Mouse (Mus musculus): ENCODE data around the gene Gns.

Gns gene

DNA sequence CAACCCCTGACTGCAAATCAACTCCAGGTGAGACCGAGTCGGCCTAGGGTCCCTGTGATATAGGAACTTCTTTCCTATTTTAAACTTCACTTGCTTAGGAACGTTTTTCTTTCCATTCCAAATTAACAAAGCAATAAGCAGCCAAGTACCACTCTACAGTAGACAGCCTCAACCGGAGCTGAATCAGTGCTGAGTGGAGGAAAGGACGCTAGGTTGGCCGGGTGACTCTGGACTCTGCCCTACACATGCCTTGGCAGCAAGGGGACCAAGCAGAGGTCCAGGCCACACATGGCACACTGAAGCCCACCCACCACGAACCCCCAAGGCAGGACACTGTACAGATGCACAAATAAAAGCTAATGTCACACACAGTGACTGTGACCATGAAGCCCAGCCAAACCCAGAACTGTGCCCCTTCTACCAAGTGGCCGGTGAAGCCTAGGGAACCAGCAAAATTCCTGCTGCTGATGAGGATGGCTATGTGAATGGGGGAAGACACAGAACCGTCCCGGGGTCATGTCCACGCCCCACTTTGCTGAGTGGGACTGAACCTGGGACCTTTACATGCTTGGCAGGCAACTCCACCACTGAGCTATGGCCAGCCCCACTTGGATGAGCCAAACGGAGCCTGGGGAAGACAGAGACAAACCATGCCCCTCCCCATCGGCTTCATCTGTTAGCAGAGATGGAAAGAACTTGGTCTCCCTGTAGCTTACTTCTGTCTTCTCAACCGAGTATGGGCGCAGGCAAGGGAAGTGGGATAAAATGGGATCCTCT is 66.1 kb downstream of the Gns start:
- DNase-seq: no peak

DNA sequence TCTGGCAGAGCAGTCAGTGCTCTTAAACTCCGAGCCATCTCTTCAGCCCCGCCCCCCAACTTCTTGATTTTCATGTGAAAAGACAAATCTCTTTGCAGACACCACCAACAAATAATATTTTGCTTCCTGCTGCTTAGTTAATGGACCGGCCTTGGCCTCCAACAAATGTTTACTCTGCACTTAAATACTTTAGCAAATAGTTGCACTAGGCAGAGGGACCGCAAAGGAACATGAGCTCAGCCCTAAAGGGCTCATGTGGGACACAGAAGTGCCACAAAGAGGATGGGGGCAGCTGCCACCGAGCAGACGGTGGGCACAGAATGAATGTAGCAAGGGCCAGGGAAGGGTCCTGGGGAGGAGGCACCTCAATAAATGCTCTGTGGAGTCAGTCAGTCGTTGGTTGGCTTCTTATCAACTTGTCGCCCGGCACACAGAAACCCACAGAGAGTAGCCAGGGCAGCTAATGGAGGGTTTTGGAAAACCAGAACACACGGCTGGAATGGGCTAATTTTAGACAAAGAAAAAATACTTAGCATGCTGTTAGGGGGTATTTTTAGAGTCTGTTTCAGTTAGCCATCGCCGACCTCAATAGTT is 67.2 kb downstream of the Gns start:
- DNase-seq: peak in 1 of 2 experiments; percentile 61

DNA sequence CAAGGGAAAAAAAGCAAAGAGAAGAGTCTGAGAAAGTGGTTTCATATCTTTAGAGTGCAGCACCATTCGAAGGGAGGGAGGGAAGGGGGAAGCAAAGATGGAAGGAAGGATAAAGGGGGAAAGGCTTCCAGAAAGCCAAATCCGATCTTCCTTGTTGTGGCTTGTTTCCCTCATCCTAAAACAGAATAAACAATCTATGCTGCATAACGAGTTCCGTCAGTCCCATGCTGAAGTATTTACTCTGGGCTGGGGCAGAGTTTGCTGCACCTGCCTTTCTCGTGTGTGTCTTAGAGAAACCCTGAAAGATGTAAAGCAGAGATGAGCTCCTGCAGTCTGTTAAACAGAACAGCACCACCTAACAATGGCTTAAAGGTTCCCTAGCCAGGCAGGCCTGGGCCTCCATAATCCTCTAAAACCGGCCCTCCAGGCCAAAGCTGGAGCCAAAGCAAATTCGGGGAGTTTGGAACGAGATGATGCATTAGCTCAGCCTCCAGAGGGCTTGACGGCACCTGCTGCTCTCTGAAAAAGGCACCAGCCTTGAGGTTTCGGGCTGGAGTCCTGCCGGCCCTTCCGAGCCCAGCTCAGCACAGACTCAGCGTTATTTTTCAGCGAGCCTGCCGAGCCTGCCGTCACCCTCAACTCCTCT is 67.9 kb downstream of the Gns start:
- no peak for DNase-seq

DNA sequence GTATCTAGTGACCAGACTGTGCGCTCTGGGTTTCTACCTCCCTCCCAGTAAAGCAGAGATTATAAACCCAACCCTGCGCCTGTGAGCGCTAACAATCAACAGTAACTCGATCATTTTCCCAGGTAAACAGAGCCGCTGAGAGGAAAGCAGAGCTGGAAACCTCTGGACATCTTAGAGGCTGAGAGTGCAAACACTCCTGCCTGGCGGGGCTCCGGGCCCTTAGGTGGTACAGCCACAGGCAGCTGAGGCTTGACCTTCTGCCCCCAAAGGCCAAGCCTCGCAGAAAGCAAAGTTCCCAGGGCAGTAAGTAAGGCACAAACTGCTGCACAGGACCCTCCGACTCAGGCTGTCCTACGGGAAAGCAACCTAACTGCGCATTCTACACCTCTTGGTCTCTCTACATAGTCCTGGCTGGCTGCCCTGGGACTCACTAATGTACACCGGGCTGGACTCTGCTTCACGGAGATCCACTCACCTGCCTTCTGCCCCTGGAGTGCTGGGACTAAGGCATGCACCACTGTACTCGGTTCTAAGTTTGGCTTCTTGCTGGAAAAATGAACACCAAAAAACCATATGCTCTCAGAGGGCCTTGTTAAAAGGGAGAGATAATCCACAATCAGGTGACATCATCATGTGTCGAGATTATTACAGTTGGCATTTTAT is 69.7 kb downstream of the Gns start:
- DNase-seq: no peak

DNA sequence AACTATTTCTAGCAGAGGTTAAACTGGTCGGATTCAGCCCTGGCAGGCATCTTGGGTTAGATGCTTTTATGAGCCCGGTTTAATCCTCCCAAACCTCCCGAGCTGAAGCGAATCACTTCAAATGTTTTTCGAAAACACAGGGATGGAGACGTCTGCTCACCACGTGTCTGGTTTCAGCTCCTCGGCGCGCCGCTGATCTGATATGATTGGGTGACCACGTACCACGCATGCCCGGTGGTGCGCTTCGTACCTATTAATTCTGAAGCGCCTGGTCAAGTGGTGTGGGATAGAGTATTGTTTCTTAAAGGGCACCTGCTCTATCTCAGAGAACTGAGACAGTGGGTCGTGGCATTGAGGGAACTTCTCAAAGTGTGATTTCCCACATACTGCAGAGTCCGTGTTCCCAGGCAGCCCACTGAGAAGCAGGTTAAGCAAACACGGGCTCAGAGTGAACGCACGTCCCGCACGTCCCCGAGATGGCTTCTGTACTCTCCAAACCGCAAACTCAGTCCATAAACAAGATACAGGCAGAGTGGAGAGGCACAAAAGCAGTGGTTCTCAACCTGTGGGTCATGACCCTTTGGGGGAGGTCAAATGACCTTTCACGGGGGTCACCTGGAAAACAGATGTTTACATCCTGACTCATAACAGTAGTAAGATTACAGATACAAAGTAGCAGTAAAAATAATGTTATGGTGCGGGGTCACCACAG is 70.8 kb downstream of the Gns start:
- peak; percentile 72 to 78 for DNase-seq

DNA sequence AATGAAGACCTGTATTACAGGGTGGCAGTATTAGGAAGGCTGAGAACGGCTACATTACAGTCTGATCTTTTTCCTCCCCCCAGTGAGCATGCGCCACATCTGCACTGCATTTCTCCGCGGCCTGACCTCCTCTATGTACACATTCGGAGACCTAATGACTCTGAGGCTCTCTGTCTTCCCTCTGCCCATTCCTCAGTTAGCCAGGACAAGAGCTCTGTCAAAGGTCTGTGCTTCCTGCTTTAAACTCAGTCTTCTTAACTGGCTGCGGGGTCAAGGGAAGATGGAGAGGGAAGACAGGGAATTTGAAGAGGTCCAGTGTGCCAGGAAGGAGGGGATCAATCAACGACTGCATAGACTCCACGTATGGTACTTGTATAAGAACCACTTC is 71.4 kb downstream of the Gns start:
- no peak for DNase-seq

DNA sequence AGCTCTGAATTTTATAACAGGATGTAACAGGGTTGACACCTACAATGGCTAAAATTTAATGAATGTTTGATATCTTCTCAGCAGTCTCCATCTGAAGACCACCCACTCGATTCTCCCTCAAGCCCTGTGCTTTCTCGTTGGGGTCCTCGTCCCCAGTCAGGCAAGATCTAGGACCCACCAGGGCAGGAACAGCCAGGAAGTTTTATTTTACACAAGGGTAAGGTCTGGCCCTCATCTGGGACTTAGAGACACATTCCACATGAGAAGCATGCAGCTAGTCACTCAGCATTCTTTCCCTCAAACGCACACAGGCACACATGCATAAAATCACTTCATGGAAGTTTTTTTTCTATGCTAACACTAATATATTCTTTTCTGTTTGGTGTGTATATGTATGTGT is 71.8 kb downstream of the Gns start:
- no peak for DNase-seq

DNA sequence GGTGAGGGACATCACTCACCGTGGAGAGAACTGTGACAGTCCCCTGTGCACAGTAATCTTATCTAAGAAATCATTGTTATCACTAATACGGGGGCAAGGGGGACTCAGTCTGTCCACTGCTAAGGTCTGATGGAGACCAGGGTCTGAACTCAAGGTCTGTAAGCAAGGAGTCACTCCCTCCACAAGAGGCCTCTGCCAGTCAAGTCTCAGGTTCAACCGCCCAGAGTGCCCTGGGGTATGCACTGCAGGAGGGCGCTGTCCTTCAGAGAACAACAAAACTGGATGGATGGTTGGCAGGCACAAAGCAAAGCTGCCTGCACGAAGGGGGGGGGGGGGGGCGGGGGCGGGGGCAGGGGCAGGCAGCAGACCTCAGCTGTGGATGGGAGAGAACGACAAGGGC is 73.2 kb downstream of the Gns start:
- no peak for DNase-seq

DNA sequence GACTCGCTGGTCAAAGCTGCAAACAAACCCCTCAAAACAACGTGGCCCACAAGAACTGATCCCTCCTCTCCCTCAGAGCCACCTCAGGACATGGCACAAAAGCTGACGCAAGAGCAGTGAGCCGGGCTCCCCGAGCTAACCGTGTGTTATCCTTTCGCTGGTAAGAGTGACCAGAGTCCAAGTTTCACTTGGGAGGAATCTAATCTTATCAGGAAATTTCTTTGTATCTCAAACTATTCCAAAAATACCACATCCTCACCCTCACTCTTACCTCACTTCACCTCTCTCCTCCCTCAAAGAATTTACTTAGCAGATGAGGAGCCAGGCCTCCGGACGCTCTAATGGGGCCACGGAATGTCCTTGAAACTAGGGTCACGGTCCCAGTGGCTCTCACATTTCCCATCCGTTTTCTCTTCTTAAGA is 74.4 kb downstream of the Gns start:
- peak; percentile 43 to 49 for DNase-seq

DNA sequence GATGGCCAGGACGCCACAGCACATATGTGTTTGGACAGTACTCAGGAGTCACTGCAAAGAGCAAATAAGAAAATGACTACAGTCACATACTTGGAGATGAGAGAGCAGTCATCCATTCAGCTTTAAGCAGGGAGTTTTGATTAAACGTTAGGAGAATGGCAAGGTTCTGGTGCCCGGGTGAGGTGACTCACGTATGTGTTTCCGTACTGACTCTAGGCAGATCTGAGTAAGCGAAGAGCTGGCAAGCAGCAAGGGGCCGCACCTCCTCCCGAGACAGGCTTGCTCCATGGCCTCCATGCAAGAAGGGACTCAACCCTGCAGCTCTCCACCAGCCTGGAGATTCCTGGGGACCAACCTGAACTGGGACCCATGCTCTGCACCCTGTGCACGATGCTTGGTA is 78.9 kb downstream of the Gns start:
- no peak for DNase-seq

DNA sequence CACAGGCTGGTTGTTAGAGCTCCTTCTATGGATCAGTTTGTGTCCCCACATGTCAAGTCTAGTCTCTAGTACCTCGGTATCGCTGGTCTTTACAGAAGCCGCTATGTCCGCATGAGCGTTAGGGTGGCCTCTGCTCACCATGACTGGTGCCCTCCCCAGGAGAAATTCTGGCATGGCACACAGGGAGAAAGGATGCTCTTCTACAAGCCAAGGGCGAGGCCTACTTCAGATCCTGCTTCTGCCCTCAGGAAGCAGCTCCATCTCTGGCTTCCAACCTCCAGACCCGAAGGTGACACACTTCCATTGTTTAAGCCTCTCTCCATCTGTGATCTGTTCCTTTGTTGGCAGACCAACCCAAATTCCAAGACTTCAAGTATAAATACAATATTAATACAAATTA is 79.3 kb downstream of the Gns start:
- peak; percentile 44 to 45 for DNase-seq

DNA sequence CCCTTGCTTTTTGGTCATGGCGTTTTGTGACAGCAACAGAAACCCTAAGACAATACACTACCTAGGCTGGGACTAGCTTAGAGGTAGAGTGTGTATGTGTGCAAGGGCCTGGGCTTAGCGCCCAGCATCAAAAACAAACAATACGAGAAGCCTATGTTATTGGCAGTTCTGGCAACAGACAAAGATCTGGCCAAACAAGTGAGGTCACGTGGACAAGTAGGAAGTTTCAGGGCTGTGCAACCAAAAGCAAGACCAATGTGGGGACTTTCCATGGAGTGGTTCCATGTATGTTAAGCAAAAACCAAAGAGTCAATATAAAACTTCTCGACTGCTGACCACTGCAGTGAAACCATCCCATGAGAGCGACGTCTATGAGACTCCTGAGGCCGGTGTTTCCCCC is 80.9 kb downstream of the Gns start:
- DNase-seq: no peak
